Mouse (Mus musculus): Measurements from ENCODE around the gene Ptpn12. TPM values are rescaled to one million over a fixed set of nuclear protein-coding genes. Genes with fewer than 3 reads are reported as not detected.

Gene Ptpn12
- total and polyA plus RNA-seq, 3 experiments = 3.2 to 16.5 (median 12.7) TPM

- in situ Hi-C loops (cut with MboI; ENCODE audit: low pct_ligation_motif_present, low pct_unique_long_range_greater_than_20kb, low sequenced_read_pairs) = loop anchor here (25.0 kb wide), 1 partner anchor 168 kb away; no protein-coding TSS in a partner anchor
- Histone ChIP-seq H3K27me3 (replicated peaks) (no peaks in the 10 kb centered on the region), H3K4me1 (ENCODE audit: control insufficient read depth in 1 of 2, insufficient read depth in 2 of 2) (peaks cover 7 to 36% of the 10 kb centered on the region in 2 experiments; a peak in 3 of 4 replicates), H3K4me2 (ENCODE audit: insufficient read depth, low read depth, poor library complexity, severe bottlenecking) (peak overlapping the region; percentile 92), H3K9ac (ENCODE audit: insufficient read depth, low read depth) (peak overlapping the region; percentile 66), H3K79me2 (replicated peaks; ENCODE audit: control insufficient read depth, extremely low read depth, insufficient read depth, poor library complexity, severe bottlenecking) (peaks cover 41% of the 10 kb centered on the region), H3K9me3 (replicated peaks; ENCODE audit: low read length) (peaks cover 8% of the 10 kb centered on the region), H3K4me3 (replicated peaks in 1 of 3; ENCODE audit: low read depth in 2 of 3, low read length in 2 of 3, poor library complexity in 1 of 3) (peak overlapping the region in 1 of 3 experiments; percentile 29), H3K36me3 (replicated peaks in 1 of 2; ENCODE audit: control insufficient read depth in 1 of 2, insufficient read depth in 1 of 2, low read length in 1 of 2) (peaks cover 8 to 18% of the 10 kb centered on the region in 2 experiments), H3K27ac (ENCODE audit: insufficient read depth, low read depth) (no peak overlapping the region)
- DNase-seq (ENCODE audit: extremely low read depth) = no peak
- dilution Hi-C loops (cut with MboI; ENCODE audit: extremely low pct_ligation_motif_present, extremely low pct_unique_long_range_greater_than_20kb, low sequenced_read_pairs) = no loop called here
- TF ChIP-seq RAD21 (IDR thresholded peaks at IDR 0.05; ENCODE audit: low read depth, low read length) (no peak), MYC (IDR thresholded peaks at IDR 0.05; ENCODE audit: low read depth, low read length) (no peak), JUND (conservative IDR thresholded peaks at IDR 0.05; ENCODE audit: low read depth, low read length) (no peak), NELFE (IDR thresholded peaks at IDR 0.05; ENCODE audit: low read depth, low read length) (no peak), POLR2A (IDR thresholded peaks at IDR 0.05; ENCODE audit: low read depth, low read length) (no peak), EP300 (IDR thresholded peaks at IDR 0.05; ENCODE audit: low read length) (peak; percentile 39), ETS1 (conservative IDR thresholded peaks at IDR 0.05; ENCODE audit: low read depth, low read length) (no peak), SMC3 (IDR thresholded peaks at IDR 0.05; ENCODE audit: low read depth, low read length) (no peak), MAZ (IDR thresholded peaks at IDR 0.05; ENCODE audit: low read depth, low read length) (no peak), IRF4 (IDR thresholded peaks at IDR 0.05; ENCODE audit: low read depth, low read length) (peak; percentile 61; the same call in 1 of the 2 replicates), TCF12 (IDR thresholded peaks at IDR 0.05; ENCODE audit: low read depth, low read length) (no peak), JUN (IDR thresholded peaks at IDR 0.05; ENCODE audit: insufficient read depth, low read depth, low read length) (no peak), RCOR1 (conservative IDR thresholded peaks at IDR 0.05; ENCODE audit: low read depth, low read length) (no peak), HCFC1 (IDR thresholded peaks at IDR 0.05; ENCODE audit: low read depth, low read length) (no peak), KAT2A (IDR thresholded peaks at IDR 0.05; ENCODE audit: insufficient replicate concordance, low read length) (no peak), ZMIZ1 (IDR thresholded peaks at IDR 0.05; ENCODE audit: low read depth, low read length) (no peak), ZC3H11A (IDR thresholded peaks at IDR 0.05; ENCODE audit: low read depth, low read length) (no peak), ZNF384 (IDR thresholded peaks at IDR 0.05; ENCODE audit: low read depth, low read length) (no peak), ZKSCAN1 (IDR thresholded peaks at IDR 0.05; ENCODE audit: borderline replicate concordance, low read depth, low read length) (no peak), MAFK (IDR thresholded peaks at IDR 0.05; ENCODE audit: insufficient replicate concordance, low read length) (no peak), MAX (IDR thresholded peaks at IDR 0.05; ENCODE audit: low read length) (0 out of 2 replicates have a peak, but pooled peaks have one; percentile 28), CTCF (conservative IDR thresholded peaks at IDR 0.05 in 1 of 2, IDR thresholded peaks at IDR 0.05 in 1 of 2; ENCODE audit: low read depth in 2 of 2, low read length in 2 of 2) (no peak), CHD2 (IDR thresholded peaks at IDR 0.05; ENCODE audit: low read length) (no peak), TBP (conservative IDR thresholded peaks at IDR 0.05; ENCODE audit: low read depth, low read length) (0 out of 2 replicates have a peak, but pooled peaks have one; percentile 20), USF1 (IDR thresholded peaks at IDR 0.05; ENCODE audit: low read depth, low read length) (no peak), NRF1 (IDR thresholded peaks at IDR 0.05; ENCODE audit: low read depth, low read length) (no peak), POLR2AphosphoS2 (IDR thresholded peaks at IDR 0.05; ENCODE audit: low read depth, low read length) (no peak), USF2 (conservative IDR thresholded peaks at IDR 0.05; ENCODE audit: low read depth, low read length) (no peak), MEF2A (IDR thresholded peaks at IDR 0.05; ENCODE audit: borderline replicate concordance, low read depth, low read length) (no peak), E2F4 (IDR thresholded peaks at IDR 0.05; ENCODE audit: insufficient replicate concordance, low read depth, low read length) (no peak), MXI1 (IDR thresholded peaks at IDR 0.05; ENCODE audit: low read depth, low read length) (peak; percentile 96), GABPA (IDR thresholded peaks at IDR 0.05; ENCODE audit: insufficient replicate concordance, low read depth, low read length) (no peak), SIN3A (IDR thresholded peaks at IDR 0.05; ENCODE audit: low read length) (0 out of 2 replicates have a peak, but pooled peaks have one; percentile 28), PAX5 (IDR thresholded peaks at IDR 0.05; ENCODE audit: low read length) (no peak), ELF1 (IDR thresholded peaks at IDR 0.05; ENCODE audit: low read depth, low read length) (peak; percentile 22; the same call in 1 of the 2 replicates), UBTF (IDR thresholded peaks at IDR 0.05; ENCODE audit: low read depth, low read length) (no peak), CHD1 (IDR thresholded peaks at IDR 0.05; ENCODE audit: low read depth, low read length) (no peak), BHLHE40 (IDR thresholded peaks at IDR 0.05; ENCODE audit: low read depth, low read length) (no peak)
These were observed 100.4 kb downstream of the Ptpn12 start for GRCm38 (mm10) chr5:20955114-20955835.
